Mouse (Mus musculus) brain, embryonic 18.5 days (tissue): Measurements from ENCODE around the gene Stra8.
A peak's percentile ranks its signal among the peaks of the same experiment; 100 is the strongest.

ENCODE experiments used
- DNase-seq: peaks from one replicate; pipeline ENCODE4 v3.0.0-alpha.2; 2012; ENCODE audit warnings: low read depth, low spot score

Gene Stra8

DNA sequence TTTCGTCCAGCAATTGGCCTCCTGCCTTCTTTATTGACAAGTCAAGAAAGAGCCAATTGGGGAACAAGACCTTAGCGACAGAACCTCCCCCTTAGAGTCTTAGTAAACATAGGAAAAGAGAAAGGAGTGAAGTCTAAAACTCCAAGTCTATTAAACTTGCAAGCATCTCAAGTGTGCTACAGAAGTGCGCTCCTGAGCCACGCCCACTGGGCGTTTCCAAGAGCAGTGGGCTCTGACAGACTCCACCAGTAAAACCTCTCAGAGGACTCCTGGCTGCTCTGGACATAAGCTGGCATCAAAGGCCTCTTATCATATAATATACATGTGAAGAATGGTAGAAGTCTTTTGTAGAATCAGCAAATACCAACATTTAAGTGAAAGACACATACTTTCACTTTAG, 16.5 kb upstream of the Stra8 start:
- no peak for DNase-seq

DNA sequence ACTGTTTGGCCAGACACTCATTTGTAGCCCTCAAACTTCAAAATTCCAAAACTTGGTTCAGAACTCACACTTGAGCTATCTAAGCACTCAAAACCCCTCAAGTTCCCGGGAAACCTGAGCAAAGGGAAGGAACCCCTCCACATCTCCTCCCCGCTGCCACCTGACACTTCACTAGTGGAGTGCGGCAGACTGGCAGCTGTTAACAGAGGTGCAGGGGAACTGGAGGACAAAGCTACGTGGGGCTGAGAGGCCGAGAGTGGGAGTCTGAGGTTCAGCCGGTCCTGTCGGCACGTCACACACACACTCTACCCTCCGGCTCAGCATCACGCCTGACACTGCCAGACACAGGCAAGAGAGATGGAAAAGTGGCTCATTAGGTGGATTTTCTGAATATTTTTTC, 16.1 kb upstream of the Stra8 start:
- no peak for DNase-seq

DNA sequence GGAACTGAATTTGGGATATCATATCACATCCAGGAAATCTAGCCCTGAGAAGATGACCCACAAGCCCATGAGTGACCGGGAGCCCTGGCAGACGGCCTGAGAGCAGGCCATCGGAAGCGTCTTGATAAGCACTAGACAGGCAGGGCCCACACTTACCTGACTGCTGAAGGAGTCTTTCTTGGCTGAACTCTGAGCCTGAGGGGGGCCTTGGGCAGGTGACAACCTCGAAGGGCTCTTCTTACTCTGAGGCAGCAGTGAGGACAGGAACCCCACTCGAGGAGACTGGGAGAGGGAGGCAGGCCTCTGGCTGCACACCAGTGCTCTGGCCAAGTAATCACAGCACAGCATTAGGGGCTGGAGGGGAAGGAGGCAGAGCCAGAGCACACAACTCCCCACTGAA, 15.6 kb upstream of the Stra8 start:
- no peak for DNase-seq

DNA sequence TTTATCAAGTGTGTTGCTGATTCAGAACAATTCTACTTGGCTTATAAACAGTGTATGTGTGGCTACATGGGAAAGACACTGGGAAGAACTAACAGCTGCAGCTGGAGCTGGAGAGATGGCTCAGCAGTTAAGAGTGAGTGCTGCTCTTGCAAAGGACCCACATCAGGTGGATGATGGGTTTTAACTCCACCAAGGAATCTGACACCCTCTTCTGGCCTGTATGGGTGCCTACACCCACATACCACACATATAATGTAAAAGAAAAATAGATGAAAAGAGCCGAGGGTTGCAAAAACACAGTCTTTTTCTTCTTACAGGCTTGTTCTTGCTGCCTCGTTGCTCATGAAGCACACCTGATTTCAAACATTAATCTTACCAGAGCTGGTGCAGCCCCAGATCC, 13.8 kb upstream of the Stra8 start:
- DNase-seq = no peak

DNA sequence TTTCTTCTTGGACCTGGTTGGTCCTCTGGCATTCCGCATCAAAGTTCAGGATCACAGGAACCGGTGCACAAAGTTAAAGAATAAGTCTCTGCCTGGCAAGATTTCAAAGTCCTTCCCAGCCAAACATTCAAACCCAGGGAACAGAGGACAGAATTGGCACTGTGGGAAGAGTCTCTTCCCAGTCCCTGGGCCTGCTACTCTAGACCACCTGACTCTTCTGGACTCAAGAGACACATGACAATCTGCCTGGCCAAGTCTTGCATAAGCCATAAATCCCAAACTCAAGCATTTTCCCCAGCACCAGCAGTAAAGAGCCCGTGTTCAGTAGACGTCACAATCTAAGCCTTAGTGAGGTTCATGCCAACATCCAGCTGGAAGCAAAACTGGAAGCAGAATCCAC, 13.3 kb upstream of the Stra8 start:
- DNase-seq = no peak

DNA sequence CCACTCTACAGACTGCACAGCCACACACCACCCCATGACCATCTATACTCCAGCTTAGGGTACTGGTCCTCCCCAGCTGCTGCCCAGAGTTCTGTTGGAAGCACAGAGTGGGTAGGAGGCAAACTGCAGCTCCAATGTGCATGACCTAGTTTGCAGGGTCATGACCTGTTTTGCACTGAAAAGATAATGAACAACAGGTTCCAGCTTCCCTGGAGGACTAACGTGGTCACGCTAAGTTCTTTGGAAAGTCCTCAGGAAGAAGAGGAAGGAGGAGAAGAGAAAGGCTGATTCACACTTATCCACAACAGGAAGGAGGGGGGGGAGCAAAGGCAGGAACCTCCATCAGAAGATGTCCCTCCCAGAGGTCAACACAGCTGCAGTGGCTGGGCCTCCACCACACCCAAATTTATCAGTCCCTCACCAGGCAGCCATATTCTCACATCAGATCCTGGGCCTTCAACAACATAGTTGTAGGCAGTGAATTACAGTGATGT, 12.8 kb upstream of the Stra8 start:
- no peak for DNase-seq

DNA sequence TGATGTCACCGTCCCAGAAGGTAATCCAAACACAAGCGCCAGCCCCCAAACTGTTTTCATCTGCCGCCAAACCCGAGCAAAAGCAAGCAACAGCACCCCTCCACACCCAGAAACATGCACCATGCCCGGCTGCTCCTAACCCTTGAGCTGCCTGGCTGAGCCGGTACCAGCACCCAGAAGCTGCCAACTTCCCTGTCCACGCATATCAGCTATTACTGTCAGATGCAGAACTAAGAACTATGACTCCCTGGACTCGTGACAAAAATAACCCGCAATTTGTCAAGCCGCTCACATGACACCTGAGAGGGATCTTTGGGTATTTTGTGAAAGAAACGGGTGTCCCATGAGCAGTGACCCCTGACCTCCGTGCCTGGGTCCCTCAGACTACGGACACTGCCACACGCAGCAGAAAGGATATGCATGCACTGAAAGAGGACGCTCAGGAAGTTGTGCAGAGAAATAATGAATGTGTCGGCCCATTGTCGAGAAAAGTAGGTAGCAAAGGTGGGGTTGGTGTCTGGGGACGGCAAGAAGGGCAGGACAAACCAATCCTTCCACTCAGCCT, 12.2 kb upstream of the Stra8 start:
- DNase-seq = no peak

DNA sequence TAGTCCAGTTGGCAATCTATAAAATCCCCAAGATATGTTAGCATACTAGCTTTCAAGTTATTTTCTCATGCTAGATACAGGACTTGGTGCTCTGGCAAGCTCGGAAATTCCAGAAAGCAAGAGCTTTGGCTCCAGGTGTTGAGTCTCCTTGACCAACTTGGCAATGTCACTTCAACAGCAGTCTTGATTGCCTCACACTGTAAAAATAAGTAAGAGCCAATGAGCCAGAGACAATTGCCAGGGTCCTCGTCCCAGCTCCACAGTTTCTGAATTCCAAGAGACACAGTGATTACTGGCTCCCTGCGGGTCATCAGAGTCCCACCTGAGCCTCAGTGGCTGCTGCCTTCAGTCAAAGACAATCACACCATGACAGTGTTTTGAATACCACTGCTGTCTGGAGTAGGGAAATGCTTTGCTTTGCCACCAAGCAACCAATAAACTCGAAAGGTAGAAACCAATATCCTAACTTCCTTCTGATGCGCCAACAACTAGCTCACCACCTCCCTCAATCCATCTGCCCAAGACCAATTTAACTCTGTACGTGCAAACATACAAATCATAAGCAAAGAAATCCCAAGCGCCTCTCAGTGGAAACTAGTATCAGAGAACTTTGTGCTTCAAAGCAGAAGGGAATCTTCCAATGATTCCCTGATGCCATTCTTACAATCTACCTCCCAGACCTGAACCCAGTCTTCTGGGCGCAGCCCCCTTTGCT, 10.2 kb upstream of the Stra8 start:
- DNase-seq = no peak

DNA sequence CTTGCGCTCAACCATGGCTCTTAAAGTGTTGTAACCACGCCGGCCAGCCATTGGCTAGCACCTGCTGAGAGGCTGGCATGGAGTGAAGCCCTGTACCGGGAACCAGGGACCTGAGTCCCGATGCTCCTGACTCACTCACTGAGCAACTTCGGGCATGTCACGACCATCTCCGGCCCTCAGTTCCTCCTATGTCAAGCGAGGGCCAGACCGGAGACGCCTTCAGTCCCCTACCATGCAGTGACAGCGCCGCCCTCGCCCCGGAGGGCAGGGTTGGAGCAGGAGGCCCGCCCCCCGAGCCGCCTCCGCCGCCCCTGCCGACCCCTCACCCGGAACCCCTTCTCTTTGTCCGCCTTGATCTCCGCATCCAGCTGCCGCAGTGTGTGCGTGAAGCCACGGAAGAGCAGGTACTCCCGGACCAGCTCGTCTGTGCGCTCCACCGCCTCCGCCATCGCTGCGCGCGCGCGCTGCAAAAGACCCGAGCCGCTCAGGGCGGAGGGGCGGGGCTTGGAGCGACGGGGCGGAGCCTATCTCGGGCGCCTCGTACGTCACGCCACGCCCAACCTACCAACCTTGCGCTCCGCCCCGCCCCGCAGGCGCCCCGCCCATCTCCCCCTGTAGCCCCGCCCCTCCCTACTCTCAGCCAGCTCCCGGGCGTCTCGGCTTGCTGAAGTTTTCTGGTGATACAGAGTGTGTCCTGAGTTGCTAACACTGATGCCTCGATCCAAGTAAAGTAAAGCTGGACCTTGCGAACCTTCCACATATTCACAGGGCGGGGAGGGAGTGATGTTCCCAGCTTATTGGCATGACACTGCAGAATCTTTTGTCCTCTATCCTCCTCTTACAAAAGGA, 9.4 kb upstream of the Stra8 start, which contains the start of gene Wdr91:
Gene Wdr91 (minus strand): TSS at position 506 of the 849 bp plus-strand sequence.
- peak; percentile 72 for DNase-seq

DNA sequence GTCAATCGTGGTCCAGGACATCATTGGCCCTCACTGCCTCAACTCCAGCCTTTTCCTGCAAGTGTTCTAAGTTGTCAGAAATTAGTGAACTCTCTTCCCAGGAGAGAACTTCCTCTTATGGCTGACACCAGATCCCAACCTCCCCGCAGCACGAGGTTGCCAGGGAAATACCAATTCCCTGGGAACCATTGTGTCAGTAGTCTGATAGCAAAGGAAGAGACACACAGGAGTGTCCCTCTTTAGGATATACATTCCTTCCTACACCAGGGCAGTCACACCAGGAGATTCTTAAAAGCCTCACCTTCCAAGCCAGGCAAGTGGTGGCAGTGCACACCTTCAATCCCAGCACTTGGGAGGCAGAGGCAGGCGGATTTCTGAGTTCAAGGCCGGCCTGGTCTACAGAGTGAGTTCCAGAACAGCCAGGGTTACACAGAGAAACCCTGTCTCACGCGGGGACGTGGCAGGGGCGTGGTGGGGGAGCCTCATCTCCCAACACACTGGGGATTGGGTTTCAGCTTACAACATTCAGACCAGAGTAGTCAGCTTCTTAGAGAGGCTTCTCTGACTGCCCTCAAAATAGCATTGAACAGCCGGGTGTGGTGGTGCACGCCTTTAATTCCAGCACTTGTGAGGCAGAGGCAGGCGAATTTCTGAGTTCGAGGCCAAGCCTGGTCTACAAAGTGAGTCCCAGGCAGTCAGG, 6.5 kb upstream of the Stra8 start:
- DNase-seq = no peak

DNA sequence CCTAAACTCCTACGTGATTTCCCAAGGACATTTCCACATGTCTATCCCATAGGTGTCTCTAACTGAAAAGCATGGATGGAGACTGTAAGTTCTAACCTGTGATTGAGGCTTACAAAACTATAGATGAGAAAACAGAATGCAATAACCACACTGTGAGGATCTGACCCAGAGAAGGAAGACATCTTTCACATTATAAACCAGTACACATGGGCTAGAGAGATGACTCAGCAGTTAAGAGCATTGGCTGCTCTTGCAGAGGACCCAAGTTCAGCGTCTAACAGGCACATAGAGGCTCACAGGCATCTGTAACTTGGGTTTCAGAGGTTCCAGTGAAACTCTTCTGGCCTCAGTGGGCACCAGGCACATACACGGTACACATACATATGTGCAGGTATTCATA, 5.5 kb upstream of the Stra8 start:
- no peak for DNase-seq

DNA sequence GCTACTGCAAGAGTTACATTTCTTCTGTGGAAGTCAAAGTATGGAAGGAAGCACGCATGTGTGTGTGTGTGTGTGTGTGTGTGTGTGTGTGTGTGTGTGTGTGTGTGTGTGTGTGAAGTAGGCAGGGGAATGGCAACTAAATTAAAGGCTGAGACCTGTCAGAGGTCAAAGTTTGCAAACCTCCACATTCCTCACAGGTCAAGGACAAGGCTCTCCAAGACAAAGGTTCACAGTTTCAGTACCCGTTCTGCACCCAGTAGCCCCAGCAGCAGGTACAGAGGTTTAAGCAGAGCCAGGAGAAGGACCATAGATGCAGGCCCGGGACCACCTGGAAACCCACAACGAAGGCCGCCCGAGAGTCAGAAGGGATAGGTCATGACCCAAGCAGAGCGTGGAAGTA, 817 bp upstream of the Stra8 start:
- no peak for DNase-seq

DNA sequence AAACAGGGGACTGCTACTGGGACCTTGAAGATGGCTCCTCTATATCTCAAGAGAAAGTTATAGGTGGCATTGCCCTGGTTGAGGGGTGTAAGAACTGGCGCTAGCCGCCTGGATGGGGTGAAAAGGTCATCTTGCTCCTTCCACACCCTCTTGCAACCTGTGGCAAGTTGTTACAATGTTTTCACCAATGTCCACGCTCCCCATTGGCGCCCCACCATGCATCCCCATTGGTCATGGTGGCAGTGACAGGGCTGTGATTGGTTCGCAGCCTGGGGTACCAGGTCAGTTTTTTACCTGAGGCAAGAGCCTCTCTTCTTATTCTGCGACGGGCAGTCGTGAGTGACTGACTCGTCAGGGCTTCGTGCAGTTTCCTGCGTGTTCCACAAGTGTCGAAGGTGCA, 668 bp downstream of the Stra8 start:
- DNase-seq = no peak

DNA sequence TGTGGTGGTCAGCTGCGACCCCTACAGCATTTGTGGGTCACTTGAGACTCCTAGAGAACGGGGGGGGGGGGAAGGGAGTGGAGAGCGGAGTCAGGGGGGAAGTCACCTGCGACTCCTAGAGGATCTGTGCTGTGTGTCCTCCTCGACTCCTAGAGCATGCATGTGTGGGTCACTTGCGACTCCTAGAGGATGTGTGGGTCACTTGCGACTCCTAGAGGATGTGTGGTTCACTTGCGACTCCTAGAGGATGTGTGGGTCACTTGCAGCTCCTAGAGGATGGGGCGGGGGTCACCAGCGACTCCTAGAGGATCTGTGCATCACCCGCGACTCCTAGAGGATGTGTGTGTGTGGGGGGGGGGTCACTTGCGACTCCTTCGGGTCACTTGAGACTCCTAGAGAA, 2.0 kb downstream of the Stra8 start:
- no peak for DNase-seq

DNA sequence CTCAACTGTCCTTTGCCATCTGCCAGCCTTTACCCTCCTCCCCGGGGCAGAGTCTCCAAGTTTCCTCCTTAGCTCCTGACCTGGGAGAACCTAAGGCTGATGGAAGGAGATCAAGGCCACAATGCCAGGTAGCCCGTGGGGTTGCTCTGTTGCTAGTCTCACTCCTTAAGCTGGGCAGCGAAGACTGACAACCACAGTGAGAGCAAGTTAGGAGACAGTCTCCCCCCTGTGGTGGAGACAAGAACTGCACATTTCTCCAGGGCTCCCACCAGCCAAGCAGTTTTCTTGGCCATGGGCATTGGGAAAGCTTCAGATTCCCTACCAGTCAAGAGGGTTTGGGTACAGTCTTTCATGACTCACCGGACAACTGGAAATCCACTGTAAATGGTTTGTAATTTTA, 7.2 kb downstream of the Stra8 start:
- no peak for DNase-seq

DNA sequence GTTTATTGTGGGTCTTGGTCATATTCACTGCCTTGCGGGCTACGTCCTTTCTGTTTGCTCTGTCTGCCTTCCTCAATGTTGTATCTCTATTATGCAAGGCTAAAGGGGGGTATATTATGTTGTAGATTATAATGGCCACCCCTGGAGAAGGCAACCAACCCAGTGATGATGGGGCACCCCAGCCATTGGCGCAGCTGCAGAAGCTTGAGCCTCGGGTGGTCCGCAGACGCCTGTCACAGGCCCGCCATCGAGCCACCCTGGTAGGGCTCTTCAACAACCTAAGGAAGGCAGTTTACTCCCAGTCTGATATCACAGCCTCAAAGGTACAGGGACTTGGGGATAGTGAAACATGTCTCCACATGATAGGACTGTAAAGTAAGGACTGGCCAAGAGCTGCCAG, 7.6 kb downstream of the Stra8 start:
- no peak for DNase-seq

DNA sequence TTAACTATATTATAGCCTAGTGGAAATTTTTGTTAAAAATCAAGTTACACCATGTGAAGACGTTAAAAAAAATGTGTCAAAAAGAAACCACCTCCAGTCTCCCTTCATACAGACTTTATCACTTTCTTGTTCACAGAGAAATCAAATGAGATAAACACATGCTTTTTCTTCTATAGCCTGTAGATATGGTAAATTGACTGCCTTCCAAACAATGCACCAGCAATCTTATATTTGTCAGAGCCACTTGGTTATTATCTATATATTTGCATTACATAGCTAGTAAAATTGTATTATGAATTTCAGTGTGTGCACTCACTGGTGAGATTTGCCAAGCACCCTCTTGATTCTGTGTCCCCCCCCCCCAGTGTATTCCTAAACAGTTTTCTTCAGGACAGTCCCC, 12.7 kb downstream of the Stra8 start:
- no peak for DNase-seq

DNA sequence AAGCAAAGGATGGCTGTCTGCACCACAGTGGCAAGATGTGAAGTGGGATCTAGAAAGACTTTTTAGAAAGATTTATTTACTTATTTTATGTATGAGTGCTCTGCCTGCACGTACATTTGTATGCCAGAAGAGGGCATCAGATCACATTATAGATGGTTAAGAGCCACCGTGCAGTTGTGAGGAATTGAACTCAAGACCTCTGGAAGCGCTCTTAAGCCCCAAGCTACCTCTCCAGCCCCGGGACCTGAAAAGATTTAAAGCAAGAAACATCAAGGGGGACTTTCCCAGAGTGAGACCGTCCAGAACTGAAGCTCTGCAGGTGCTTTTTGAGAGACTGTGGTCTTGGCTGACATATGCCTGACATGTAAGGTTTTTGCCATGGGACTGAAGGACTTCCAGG, 16.8 kb downstream of the Stra8 start:
- no peak for DNase-seq

DNA sequence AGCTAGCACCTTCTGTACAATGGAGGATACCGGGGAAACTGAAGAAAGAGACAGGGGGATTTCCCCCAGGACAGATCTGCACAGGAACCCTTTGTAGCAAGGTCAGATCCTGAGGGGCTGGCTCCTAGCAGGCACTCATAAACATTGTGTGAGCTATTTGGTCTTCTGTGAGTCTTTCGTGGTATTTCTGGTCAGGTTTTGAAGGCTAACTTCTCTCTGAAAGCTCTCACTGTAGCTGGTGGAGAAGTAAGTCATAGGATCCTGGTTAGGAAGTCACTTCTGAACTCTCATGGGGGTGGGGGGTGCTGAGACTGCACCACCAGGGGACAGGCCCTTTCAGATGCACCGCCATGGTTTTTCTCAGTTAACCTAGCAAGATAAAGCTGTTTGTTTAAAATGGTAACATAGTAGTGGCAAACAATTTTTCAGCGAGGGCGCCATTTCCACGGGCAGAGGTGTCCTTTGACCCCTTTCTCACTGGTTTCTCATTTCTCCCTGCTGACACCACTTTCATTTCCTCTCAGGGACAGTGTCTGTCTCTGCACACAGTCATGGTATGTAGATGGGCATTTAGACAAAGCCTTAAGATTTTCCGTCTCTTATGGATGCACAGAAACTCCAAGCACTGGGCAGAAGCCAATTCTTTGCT, 18.4 kb downstream of the Stra8 start:
- DNase-seq = no peak

DNA sequence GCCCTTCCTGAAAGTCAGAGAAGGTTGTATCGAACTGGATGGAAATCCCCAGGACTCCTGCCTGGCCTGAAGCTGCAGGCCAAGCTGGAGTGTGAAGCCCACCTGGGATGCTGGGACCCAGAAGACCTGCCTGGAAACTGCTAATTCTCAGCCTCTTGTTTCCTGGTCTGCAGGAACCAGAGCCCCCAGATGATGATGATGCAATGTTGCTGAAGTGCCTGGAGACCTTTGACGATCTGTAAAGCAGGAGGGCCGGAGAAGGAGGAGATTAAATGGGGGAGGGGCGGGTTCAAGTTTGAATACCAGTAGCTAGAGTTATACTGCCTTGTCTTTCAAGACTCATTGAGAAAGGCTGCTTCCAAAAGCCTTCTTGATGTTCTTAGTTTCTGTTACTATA, 19.0 kb downstream of the Stra8 start:
- no peak for DNase-seq

DNA sequence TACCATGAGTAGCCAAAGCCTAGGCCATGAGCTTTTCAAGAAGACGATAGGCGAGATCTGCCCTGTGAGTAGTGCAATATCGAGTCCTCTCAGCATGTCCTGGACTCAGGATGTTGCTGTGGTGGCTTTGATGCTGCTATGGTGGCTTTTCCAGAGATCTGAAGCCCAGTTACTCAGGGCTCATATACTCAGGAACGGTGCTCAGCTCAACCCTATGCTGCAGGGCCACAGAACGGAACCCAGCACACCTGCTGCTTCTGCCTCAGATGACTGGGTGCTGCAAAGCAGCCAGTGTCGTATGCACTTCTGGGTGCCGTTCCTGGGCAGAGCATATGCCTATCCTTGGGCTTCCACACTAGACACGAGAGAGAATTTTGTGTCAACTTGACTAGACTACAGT, 19.5 kb downstream of the Stra8 start:
- no peak for DNase-seq

DNA sequence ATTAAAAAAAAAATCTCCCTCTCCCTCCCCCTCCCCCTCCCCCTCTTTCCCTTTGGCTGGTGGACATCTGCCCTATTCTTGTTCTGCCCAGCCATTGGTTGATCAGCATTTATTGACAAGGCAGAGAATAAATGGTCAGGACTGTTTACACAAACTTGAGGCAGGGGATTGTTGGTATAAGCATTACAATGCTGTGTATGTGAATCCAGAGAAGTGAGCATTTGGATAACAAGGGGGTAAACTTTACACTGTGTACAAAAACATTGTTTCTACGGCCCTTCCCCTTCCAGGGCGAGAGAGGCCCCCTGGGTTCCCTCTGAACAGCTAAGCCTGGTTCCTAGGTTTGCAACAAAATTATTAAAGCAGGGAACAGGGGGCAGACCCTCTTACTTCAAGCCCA, 21.5 kb downstream of the Stra8 start:
- no peak for DNase-seq
